Mouse (Mus musculus) mouse embryonic stem cell (cell line): ENCODE results near the gene Fuca1.

ENCODE experiments used
- in situ Hi-C, 2 experiments: fragments of 300-500 bp; cut with MboI; formaldehyde crosslinking; loops; 1 replicate in 1 of 2; 3 replicates in 1 of 2; pipeline ENCODE4 v1.14.3; 2019 to 2020; ENCODE audit warnings: low sequenced_read_pairs in 2 of 2, low pct_unique_long_range_greater_than_20kb in 1 of 2, mixed read lengths in 1 of 2; ENCODE audit not compliant: unreplicated experiment in 1 of 2

The Fuca1 gene

DNA sequence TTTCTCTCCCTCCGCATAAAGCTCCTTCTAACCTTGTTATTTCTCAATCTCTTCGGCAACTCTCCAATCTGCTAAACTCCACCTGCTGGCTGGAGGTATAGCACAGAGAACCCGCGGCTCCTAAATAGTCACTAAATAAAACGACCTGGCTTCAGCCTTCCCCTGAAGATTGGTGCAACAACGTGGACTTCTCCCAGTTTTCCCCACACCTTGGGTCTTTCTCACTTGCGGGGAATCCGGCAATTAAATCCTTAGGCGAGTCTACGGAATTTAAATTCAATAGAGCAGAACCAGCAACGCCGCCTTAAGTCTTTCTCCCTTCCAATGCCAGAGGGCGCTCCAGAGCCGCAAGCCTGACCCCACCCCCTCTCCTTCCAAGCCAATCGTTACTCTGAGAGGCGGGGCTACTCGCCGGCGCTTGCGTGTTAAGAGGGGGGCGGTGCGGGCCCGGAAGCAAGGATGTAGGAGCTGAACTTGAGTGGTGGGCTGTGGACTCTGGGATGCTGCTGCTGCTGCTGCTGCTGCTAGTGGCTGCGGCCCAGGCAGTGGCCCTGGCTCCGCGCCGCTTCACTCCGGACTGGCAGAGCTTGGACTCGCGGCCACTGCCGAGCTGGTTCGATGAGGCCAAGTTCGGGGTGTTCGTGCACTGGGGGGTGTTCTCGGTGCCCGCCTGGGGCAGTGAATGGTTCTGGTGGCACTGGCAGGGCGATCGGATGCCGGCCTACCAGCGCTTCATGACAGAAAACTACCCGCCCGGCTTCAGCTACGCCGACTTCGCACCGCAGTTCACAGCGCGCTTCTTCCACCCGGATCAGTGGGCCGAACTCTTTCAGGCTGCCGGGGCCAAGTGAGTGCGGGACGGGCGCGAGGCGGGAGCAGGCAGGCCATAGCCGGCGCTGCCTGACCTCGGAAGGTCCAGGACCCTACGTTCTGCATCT, at the start of gene Fuca1:
Gene Fuca1 (plus strand): TSS at position 432 of the 938 bp plus-strand sequence.
- in situ Hi-C loops, result no loop called here

GRCm38 (mm10) chr4:135872015-135872414, 48.5 kb upstream of the Fuca1 start:
- in situ Hi-C loops, result no loop called here

- in situ Hi-C loops, result no loop called here
Measured at GRCm38 (mm10) chr4:135872589-135873391, 47.7 kb upstream of the Fuca1 start.

GRCm38 (mm10) chr4:135873526-135874202, 46.9 kb upstream of the Fuca1 start, which contains the start of gene Pnrc2:
Gene Pnrc2, minus strand, starts transcription at chr4:135873850.
- in situ Hi-C loops, result no loop called here

- in situ Hi-C loops, result no loop called here
Measured at GRCm38 (mm10) chr4:135874564-135875535, 45.7 kb upstream of the Fuca1 start.

- in situ Hi-C loops, result no loop called here
Measured at GRCm38 (mm10) chr4:135875546-135875945, 45.0 kb upstream of the Fuca1 start.

DNA sequence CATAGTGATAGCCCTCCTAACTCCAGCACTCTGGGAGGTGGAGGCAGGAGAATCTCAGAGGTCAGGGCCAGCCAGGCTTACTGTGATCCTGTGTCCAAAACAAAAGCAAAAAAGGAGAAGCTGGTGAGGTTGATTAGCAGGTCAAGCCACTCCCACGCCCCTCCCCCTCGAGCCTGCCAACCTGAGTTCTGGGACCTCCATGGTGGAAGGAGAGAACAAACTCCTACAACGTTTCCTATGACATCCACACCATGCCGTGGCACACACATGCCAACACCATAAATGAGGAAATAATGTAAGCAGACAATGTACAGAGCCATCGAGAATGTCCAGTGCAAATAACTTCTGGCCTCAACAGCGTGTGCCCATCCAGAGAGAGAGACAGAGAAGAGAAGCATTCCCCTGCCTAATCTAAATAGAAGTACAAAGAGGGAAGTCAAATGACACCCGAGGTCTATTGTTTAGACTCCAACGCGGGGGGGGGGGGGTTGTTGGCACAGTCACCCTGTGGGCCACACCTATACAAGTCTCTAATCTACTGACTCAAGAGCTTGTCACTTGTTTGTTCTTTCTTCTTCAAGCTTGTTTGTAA, 44.4 kb upstream of the Fuca1 start:
- in situ Hi-C loops, result no loop called here

DNA sequence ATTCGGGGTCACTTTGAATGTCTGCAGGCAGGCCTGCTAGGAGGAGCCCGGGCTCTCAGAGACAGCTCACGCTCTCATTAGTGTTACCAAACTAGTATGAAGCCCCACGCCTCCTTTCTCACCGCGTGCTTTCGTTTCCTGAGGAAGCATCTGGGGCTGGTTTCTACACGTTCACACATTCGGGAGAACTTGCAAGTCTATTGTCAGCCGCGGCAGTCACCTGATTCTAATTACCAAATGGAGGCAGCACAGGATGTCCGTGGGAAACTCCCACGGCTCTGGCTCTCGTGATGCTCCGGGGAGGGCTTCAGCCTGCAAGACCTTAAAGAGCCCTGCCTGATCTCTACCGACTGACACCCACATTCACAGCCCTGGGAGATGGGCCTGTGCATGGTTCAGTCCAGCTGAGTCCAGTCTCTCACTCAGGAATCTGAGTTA, 43.9 kb upstream of the Fuca1 start:
- in situ Hi-C loops, result no loop called here

DNA sequence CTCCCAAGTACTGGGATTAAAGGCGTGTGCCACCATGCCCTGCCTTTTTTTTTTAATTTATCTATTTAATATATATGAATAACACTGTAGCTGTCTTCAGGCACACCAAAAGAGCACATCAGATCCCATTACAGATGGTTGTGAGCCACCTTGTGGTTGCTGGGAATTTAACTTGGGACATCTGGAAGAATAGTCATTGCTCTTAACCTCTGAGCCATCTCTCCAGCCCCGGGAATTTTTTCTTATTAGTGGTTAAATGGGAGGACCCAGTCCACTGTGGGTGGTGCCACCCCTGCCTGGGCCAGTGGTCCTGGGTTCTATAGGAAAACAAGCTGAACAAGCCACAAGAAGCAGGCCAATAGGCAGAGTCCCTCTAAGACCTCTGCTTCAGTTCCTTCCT, 42.8 kb upstream of the Fuca1 start:
- in situ Hi-C loops, result no loop called here

GRCm38 (mm10) chr4:135879021-135879420, 41.5 kb upstream of the Fuca1 start:
- in situ Hi-C loops, result no loop called here

- in situ Hi-C loops, result no loop called here
Measured at GRCm38 (mm10) chr4:135880018-135880417, 40.5 kb upstream of the Fuca1 start.

DNA sequence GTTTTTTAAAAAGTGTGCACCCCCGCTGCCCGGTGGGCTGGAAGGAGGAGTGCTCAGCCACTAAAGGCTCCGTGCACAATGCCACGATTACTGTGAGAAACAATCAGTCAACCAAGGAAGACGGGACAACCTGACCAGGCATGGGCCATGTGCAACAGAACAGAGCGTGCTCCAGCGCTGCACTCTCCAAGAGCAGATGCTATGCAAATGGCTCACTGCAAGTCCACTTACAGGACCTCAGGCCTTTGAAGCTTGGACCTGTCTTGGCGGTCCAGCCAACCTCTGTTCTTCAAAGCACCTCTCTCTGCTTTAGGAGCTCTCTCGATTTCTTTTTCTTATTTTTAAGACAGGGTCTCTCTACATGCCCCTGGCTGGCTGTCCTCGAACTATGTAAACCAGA, 40.0 kb upstream of the Fuca1 start:
- in situ Hi-C loops, result no loop called here

GRCm38 (mm10) chr4:135882023-135882422, 38.5 kb upstream of the Fuca1 start:
- in situ Hi-C loops, result no loop called here

DNA sequence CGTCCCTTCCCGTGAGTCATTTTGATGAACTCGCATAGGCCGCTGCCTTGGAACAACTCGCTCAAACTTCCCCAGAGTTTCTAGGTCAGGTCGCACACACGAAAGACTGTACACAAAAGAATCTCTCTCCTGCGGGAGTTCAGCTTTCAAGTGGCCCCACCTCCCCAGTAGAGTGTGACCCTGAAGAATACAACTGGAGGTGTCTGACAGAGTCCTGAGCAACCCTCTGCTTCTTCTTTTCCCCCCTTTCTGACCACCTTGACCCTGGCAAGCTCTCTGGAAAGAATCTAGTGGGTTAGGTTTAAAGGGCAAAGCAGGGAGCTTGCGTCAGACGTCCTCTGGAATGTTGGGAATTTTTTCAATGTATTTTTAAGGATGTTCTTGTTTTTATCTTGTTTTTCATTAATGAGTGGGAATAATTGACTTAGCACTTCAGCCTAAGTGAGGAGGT, 37.1 kb upstream of the Fuca1 start:
- in situ Hi-C loops, result no loop called here

- in situ Hi-C loops, result no loop called here
Measured at GRCm38 (mm10) chr4:135883881-135884516, 36.5 kb upstream of the Fuca1 start.

DNA sequence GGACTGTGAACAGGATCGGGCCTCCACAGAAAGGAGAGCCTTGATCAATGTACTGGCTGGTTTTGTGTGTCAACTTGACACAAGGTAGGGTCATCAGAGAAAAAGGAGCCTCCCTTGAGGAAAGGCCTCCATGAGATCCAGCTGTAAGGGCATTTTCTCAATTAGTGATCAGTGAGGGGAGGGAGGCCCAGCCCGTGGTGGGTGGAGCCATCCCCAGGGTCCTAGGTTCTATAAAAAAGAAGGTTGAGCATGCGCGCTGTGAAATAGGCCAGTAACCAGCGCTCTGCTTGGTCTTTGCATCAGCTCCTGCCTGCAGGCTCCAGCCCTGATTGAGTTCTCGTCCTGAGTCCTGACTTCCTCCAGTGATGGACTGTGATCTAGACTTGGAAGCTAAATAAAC, 36.0 kb upstream of the Fuca1 start:
- in situ Hi-C loops, result no loop called here

DNA sequence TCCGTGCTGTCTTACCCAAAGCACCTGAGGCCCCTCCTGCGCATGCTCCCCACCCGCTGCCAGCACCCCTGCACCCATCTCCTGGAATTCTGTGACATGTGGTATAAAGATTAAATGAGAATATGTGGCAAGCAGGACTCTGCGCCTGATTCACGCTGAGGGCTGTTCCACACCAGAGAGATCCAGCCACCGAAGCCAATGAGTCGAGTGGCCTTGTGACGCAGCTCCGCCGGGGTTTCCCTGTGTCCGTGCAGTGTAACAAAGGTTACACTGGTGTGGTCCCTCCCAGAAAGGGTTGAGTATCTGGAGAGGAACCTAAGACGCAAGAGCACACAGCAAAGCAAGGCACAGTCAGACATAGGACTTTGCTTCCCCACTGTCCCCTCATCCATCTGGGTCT, 34.9 kb upstream of the Fuca1 start:
- in situ Hi-C loops, result no loop called here
